Mouse (Mus musculus) c-Kit-positive CD71-positive TER-119-negative erythroid progenitor cells, embryonic 14.5 days (primary cell): ENCODE measurements around the gene Cpeb3.
A peak's percentile ranks its signal among the peaks of the same experiment; 100 is the strongest.

Source experiments
- DNase-seq: peaks from one replicate; pipeline ENCODE4 v3.0.0-alpha.2; 2013; ENCODE audit warnings: low read depth

The Cpeb3 gene

DNA sequence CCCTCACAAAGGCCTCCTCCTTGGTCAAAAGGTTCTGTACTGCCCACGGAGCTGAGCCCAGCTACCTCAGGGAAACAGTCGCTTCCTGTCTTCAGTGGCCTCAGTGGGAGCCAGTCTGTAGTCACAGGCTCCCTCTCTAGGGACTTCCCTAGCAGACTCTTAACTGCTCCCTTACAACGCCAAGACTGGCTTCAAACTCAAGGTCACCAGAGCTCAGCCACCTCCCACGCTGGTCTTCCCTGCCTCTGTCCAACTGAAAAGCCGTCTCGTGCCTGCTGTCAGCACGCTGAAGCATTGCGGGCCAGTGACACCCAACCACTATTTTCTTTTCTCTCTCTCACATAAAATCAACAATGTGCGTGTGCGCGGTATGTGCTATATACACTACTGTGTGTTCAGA, 182.0 kb downstream of the Cpeb3 start:
- no peak for DNase-seq

- DNase-seq: no peak
Measured at GRCm38 (mm10) chr19:37025839-37026319, 182.5 kb downstream of the Cpeb3 start.

- DNase-seq: no peak
Measured at GRCm38 (mm10) chr19:37022146-37022545, 186.3 kb downstream of the Cpeb3 start.

DNA sequence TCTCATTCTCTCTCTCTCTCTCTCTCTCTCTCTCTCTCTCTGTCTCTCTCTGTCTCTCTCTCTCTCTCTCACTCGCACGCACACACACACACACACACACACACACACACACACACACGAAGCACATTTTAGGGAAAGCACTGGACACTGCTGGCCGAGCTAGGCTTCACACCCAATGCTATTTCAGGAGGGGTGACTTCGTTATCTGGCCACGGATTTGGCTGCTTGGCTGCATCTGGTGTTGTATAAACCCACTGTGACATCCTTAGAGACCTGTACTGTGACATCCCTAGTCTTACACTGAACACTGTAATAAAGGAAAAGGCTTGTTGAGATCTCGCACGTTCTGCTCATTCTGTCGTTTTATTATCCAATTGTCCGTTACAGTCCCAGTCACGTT, 187.4 kb downstream of the Cpeb3 start:
- DNase-seq: no peak

- no peak for DNase-seq
Measured at GRCm38 (mm10) chr19:37020531-37020930, 187.9 kb downstream of the Cpeb3 start.

DNA sequence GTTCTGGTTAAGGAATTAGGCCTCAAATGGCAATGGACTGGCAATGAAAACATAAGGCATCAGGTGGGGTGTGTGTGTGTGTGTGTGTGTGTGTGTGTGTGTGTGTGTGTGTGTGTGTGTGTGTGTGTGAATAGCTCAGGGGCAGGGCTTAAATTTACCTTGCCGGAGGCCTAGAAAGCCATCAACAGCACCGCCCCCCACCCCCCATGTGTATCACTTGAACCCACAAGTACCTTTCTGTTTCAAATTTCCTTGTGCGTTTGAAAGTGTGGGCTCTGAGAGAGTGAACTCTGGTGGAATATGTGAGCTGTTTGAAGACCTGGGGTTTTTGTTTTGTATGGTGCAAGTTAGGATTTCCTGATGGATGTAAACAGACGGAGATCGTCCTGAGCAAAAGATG, 189.5 kb downstream of the Cpeb3 start:
- no peak for DNase-seq

DNA sequence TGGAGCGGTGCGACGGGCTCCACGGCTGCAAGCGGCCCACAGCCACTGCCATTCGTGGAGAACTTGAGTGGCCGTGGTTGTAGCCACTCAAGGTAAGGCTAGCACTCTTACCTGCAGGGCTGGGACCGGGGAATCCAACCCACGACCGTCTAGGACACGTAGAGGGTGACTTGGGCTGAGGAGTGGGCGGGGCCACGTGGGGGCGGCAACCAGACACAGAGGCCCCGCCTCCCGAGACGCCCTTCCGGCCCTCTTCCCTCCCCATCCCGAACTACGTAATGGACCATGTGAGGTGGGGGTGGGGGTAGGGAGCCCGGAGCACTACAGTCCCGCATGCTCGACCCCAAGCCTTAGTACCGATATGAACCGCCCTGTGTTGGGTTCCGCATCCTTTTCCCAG, 190.0 kb downstream of the Cpeb3 start:
- DNase-seq: peak; percentile 76

GRCm38 (mm10) chr19:37016890-37017289, 191.5 kb downstream of the Cpeb3 start:
- no peak for DNase-seq

GRCm38 (mm10) chr19:37014173-37014939, 194.0 kb downstream of the Cpeb3 start:
- no peak for DNase-seq

DNA sequence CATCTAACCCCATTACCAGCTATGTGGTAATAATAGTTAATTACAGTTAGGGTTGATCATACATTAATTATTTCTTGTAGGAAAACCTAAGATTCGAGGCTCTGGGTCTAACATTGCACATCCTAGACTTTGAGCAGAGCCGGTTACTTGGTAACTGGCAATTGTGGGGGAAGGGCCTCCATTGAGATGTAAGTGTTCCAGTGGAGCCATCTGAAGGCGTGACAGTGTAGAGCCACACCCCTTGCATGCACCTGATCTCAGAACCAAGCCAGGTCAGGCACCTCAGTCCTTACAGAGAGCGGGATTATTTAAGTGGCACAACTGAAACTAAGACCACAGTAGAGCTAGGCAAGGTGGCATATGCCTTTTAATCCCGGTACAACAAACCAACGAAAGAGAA, 194.9 kb downstream of the Cpeb3 start:
- no peak for DNase-seq

GRCm38 (mm10) chr19:37009878-37010281, 198.5 kb downstream of the Cpeb3 start:
- peak; percentile 50 for DNase-seq

DNA sequence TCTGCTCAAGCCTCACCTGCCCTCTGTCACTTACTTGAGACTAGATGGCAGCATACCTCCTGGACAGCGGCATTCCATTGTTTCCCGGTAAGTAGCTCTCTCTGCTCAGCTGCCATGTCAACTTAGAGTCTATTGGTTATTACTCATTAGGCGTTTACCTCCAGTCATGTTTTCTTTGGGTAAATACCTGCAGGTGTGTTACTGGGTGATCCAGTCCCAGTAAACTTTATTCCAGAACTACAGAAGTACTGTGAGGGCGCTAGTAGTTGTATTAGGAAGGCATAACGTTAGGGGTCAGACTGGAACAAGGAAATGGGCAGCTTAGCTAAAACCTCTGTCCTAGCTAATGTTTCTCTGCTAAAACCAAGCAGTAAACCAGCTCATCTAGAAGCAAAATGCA, 203.8 kb downstream of the Cpeb3 start:
- DNase-seq: no peak
